Mouse (Mus musculus) cerebellum, adult 11 months (tissue): ENCODE measurements around the gene Erf.
"Not testable (repeated sequence)": the region's sequence is repeated elsewhere in the genome, so short reads cannot be mapped to it uniquely, and the experiment has no call there.

ENCODE experiments used
- DNase-seq: peaks from one replicate; pipeline ENCODE4 v3.0.0; 2022

The Erf gene

DNA sequence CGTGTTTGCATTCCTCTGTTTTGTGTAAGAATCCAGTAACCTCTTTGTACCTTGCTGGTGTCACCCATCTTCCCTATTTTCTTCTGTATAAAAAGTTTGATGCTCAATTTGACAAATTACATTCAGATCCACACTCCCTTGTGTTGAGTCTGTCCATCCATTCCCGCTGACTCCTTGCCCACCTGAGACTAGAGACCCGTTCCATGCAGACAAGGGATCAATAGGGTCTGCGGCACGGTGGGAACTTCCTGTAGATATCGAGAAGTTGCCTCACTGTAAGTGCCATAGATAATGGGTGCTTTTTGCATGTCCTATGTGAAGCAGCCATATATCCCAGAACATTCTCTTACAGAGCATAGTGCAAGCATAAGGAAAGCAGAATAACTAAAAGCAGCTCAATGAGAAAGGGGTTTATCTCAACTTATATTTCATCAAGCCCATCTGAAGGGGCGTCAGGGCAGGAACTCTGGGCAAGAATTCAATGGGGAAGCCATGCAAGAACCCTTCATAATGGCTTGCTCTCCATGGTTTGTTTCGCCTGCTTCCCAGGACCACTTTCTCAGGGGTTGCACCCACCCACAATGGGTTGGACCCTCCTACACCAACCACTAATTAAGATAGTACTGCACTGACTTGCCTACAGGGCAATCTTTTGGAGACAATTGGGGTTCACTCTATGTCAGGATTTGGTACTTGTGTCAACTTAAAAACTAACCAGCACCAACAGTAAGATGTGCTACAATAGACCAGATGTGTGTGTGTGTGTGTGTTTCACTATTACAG is 15.8 kb upstream of the Erf start:
- DNase-seq, result peak; percentile 25

DNA sequence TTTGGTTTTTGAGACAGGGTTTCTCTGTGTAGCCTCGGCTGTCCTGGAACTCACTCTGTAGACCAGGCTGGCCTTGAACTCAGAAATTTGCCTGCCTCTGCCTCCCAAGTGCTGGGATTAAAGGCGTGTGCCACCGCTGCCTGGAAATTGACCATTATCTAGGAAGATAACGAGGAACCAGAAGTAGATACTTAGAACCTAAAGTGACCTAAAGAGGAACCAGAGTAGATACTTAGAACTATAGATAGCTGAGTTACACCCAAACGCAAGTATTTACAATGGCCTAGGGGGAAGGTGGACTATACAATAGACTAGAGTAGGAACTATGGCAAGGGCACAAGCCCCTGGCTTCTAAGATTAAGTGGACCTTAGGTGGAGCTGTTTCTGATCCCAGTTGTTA is 15.2 kb upstream of the Erf start:
- DNase-seq, result not testable (repeated sequence)

DNA sequence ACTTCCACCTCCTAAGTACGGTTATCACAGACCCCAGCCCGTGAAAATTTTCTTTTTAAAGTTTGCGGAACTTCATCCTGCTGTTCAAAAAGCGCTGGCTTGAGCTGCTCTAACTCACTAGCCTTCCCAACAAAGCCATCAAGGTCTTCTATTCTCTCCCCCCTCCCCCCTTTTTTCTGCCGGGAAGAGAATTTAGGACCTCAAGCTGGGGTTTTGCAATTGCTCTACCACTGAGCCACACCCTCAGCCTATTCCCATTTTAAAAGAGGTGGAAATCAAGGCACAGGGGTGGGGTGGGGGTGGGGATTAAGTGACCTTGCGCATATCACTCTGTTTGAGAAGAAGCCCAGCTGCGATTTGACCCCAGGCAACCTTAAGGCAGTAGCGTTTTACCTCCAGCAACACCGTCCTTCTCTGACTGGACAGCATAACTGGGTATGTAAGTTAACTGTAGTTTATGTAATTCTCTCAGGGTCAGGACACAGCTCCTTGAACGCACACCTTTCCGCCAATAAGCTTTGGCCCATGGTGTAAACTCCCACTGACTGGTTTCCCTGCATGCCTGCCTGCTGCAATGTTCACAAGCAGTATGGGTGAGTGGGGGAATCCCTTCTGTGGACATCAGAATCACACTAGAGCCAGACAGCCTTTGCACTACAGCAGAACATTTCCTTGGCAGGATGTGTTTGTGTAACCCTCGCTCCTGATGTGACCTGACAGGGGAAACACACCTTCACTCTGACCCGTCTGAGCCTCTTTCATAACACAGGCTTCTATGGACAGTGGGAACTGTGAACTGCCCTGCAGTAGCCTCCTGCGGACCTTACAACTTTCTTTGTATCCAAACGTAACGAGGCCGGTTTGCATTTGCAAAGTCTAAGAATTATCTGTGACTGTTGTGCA is 13.7 kb upstream of the Erf start:
- DNase-seq, result no peak

DNA sequence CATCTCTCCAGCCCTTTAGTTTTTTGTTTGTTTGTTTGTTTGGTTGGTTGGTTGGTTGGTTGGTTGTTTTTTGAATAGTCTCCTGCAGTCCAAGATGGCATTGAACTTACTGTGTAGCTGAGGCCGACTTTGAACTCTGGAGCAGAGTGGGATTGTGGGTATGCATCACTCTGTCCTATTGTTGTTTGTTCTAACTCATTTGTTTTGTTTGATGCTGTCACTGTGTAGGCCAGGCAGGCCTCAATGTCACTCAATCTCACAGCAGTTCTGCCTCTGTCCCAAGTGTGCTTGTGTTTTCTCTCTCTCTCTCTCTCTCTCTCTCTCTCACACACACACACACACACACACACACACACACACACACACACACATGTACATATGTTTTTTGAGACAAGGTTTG is 11.3 kb upstream of the Erf start:
- DNase-seq, result no peak

DNA sequence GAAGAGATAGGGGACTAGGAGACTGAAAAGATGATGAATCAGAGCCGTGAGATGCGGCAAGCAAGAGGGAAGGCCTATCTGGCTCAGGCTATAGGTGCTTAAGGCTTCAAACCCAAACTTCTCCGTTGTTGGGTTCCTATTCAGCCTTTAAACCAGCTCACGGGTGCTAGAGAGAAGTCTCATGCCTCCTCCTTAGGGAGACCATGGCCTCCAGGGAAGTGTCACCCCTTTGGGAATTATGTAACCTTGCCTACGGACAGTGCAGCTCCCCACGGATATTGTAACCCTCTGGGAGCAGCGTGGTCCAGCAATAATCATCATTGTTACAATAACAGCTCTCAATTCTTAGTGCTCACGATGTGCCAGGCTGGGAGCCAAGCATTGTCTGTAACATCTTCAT is 1.3 kb upstream of the Erf start:
- no peak for DNase-seq

DNA sequence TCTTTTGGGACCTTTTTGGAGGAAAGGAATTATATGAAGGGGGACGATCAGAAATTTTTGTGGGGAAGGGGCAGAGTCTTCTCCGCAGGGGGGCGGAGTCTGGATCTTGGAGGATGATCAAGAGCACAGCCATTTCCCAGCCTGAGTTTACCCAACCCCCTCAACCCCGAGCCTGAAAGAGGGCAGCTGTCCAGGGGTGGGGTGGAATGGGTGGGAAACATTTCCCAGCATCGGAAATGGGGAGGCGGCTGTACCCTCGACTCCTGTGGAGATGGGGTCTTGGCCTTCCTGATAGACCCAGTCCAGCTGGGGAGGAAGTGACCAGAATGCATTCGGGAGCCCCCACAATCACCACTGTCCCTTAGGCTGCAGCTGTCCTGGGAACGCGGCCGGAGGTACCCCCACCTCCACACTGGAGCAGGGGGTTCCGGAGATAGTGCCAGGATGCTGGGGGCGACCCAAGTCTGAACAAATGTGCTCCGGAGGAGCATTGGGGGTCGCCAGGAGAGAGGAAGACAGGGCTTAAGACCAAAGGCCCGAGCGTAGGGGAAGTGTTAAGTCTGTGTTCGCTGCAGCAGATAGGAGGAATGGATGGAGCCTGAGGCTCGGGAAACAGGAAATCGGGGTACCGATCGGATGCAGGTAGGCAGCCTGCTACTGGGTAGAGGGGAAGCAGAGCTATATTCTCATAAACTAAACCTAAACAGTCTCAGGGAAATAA is 670 bp upstream of the Erf start:
- DNase-seq, result peak; percentile 63

DNA sequence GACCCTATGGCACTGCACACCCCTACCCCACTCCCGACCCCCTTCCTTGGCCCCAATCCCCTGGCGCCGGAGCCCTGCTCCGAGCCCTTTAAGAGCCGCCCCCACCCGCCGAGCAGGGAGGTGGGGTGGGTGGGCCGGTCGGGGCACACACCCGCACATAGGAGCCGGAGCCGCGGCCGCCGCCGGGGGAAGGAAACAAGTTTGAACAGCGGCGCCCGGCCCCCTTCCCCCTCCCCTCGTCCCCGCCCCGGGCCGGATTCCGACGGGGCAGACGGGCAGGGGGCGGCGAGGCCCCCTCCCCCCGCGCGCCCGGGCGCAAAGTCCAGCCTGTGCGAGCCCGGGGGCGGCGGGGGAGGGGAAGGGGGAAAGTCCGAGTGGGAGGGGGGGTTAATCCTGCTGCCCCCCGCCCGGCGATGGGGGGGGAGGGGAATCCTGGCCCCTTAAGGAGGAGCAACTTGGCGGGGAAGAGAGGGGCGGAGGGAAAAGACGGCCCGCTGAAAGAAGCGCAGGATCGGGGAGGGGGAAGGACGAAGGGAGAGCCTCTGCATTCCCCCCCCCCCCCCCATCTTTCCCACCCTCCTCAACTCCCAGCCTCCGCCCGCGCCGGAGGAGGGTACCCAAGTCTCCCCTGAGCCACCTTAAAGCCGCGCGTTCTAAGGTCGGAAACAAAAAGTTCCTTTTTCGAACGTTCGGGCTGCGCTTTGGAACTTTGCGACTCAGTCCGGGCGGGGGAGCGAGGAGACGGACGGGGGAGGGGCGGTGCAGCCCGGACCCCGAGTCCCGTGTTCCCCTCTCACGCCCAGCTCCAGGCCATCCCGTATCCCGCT is 1.0 kb downstream of the Erf start:
- DNase-seq, result peak; percentile 62

DNA sequence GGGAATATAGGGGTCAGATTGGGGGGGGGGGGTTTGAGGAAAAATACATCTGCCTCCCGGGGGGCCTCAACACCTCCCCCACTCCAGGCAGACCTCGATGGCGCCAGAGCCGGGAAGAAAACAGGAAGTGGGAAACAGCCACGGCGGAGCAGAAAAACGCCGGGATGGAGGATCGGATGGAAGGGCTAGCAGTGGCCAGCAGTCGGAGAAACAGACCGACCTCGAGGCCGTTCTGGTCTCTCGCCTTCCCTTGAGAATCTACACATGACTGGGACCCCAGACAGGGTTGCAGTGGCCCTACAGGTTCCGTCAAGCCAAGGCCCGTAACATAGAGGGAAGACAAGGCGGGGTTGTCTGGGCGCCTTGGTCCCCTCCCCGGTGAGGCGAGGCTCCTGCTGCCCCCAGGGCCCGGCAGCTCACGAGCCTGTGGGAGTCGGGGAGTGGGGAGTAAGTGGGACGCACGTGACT is 1.7 kb downstream of the Erf start:
- DNase-seq, result peak; percentile 64

DNA sequence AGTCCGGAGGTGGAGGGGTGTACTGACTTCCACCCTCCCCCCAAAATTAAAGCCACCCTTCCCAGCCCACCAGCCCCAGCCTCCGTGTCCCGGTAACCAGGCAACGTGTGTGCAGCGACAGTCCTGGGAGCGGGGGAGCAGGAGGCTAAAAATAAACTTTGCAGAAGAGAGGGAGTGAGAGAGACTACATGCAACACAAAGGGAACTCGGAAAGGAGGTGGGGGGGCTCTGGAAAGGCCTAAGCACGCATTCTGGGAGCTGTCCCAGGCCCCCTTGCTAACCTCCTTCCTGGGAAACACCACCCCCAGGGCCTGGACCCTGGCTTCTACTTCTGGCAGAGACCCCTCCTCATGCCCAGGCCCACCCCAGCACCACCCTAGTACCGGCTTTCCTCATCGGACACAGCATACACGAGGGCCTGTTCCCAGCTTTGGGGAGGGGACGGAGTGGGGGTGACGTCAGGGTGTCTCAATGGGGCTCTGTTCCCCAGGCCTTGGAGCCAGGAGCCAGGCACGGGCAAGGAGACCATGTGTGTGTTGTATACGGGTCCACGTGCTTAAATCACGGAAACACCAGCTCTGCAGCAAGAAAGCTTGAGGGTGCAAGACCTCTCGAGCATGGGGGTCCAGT is 2.4 kb downstream of the Erf start:
- peak; percentile 50 for DNase-seq

DNA sequence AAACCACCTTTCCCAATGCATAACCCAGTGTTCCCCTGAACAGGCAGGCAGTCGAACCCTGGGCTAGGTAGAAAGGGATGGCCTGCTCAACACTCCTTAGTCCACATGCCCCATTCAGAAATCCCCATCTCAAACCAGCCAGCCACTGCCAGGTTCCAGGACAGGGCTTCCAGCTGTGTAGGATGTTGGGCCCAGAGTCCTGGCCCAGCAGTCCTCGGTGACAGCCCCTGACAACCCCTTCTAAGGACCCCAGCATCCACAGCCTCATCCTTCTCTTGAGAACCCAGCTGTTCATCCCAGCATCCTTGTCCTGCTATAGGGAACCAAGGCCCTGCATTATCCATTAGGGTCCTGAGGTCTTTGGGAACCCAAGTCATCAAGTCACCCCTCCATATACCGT is 3.1 kb downstream of the Erf start:
- DNase-seq, result peak; percentile 14

DNA sequence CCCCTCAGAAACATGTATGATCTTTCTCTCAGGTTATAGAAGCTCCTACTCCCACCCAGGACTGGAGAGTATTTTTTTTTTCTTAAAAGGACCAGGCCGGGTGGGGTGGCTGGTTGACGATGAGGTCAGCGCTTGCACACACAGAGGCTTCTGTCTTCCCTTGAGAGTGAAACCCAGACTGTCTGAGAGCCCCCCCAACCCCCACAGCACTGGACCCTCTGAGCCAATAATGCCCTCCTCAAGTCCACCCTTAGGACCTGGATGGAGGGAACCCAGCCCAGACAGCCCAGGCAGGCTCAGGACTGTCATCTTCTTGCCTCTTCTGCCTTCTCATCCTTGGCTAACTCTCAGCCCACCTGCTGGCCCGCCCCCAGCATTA is 3.8 kb downstream of the Erf start:
- DNase-seq, result no peak

DNA sequence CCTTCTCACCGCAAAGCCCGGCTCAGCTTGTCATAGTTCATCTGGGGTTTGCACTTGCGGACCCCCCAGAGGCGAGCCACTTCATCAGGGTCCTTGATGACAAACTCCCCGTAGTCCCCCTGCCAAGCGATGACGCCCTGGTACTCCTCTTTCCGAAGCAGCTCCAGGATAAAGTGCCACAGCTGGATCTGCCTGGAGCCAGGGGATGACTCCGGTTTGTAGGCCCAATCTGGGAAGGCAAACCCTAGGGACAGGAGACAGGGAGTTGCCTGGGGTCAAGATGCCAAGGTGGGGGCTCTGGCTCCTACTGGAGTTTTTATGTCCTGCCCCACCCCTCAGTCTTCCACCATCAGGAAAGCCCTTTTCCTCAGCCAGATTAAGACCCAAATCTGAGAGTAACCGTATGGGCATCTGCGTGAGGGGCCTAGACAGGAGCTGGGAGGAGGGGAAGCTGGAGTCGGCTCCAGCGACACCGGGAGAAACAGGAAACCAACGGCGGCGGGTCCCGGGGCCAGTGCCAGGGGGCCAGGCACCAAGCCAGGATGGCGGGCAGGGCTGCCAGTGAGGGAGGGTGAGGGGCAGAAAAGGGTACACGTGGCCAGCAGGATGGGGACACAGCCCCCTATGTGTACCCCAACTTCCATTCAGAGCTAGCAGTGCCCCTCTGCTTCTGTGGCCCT is 4.3 kb downstream of the Erf start:
- DNase-seq, result peak; percentile 59

DNA sequence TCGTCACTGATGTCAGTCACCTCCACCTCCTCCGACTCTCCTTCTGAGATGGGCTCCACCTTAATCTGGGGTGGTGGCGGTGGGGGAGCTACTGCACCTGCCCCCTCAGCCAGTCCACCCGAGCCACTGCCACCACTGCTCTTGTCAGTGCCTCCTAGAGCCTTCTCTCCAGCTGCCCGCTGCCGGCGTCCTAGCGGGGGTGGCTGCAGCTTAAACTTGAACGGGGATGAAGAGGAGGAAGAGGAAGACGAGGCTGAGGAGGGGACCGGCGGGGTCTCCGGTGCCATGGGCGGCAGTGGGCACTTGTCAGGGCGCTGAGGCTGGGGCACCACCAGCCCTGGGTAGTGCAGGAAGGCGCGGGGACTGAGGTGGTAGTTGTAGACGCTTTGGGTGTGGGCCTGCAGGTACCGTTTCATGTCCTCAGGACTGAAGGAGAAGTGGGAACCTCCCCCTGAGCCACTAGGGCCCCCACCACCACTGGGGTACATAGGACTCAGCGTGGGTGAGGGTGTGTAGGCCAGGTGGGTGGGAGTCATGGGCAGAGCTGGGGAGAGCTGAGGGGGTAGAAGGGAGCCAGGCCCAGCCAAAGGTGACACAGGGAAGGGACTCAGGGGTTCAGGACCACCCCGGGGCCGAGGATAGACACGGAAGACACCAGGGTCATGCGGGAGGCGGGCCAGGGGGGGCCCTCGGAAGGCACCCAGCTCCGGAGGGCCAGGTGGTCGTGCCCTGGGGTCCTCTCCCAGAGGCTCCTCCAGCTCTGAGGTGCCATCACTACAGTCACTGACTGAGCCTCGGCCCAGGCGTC is 5.8 kb downstream of the Erf start:
- no peak for DNase-seq

DNA sequence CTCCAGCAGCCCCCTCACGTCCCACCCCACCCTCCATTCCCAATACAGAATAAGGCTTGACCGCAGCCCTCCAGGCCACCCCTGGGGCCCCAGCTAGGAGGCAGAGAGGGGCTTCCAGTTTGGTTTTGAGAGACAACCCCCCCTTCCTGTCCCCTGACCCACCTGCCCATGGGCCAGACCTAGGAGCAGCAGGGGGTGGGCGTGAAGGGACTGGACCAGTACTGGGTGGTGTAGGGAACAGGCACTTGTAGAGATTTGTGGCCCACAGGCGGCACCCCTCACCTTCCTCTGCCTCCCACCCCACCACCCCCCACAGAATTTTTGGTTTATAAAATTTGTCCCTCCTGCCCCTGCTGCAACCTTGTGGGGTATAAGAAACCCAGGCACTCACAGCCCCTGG is 7.2 kb downstream of the Erf start:
- DNase-seq, result no peak

DNA sequence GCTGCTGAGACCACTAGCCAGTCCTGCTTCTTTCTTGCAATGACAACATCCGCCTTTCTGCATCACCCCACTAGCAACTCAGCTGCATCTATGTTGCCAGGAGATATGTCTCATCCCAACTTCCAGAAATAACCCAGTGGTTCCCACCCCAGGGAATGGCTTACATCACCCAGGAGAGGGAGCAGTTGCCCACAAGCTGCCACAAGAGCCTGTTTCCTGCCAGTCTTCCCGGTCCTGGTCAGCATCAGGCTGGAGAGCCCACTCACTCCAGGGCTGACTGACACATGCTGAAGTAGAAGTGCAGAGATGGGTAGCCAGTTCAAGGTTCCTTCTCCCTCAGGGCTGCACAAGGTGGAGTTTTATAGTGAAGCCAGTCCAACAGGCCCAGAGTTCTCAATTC is 9.5 kb downstream of the Erf start:
- DNase-seq, result no peak

DNA sequence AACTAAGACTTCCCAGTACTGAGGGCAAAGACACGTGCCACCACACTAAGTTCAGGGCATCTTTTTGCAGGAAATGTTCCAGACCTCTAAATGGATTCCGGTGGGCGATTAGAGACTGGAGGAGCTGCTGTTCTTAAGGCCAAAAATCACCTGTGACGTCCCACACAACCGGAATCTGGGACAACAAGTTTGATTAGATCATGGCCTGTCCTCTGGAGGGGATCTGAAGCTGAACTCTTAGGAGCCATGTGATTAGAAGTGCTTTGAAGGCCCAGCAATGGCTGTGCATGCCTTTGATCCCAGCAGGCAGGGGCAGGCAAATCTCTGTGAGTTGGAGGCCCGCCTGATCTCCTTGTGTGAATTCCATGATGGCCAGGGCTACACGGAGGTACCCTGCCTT is 9.9 kb downstream of the Erf start:
- DNase-seq, result no peak

DNA sequence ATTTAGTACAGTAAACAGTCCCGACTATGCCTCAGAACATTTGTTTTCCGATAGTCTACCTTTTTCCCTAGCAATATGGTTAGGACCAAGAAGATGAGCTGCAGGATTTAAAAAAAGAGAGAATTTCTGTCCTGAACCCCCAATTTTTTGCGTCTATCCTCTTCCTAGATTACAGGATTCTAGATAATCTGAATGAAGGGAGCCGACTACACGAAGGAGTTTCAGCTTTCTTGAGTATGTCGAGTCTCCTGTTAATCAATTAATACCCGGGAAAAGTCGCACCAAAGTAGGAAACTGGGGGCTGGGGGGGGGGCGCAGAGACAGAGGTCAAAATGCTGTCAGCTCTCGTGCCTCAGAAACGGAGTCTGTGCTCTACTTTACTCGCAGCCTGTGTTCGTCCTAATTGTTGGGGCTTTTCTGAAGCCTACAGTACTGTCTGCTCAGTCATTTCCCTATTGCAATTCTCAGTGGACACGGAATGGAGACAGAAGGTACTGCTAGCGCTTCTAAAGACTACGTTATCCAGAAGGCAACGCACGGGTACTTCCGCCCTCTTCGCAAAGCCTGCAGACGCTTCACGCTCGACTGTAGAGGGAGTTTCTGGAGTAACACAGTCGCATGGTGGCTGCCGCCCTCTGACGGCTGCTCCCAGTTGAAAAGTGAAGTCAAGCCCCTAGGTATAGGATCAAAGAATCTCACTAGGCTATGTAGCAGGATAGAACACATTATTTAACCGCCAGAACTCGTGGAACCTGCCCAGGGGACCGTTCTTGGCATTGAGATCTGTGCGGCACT is 11.5 kb downstream of the Erf start:
- DNase-seq, result peak; percentile 83

DNA sequence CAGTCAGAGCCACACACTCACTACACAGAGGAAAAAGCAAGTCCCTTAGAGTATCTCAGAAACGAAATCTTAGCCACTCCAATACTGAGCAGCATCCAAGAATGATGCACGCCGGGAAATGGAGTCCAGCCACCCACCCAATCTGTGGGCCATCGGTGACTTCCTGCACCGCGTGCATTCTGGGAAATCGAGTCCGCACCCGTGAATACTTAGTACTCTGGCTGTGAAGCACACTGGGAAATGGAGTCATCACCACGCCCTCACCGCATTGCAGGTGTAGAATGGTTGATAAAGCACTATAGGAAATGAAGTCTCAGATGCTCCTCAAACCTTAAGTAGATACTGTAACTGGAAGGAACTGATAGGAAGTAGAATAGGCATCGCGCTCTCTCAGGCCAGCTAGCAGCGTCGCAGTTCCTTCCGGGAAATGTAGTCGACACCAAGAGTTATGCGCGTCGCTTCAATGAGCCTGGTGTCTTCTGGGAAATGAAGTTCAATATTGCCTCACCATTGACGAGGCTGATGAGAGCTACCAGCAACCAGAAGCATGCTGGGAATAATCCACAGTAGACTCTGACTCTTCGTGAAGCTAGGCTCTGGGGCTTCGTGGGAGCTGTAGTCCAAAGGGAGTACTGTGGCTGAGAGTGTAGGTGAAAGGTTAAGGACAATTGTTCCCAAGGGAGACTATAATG is 12.4 kb downstream of the Erf start:
- DNase-seq, result peak; percentile 93
